Mouse (Mus musculus) spleen, adult 2 months (tissue): ENCODE results near the gene Spp2. TPM values are rescaled to one million over a fixed set of nuclear protein-coding genes. Genes with fewer than 3 reads are reported as not detected.
"Not testable (repeated sequence)": the region's sequence is repeated elsewhere in the genome, so short reads cannot be mapped to it uniquely, and the experiment has no call there.

Experiments used
- DNase-seq, 2 experiments: peaks; one replicate each; pipeline versions ENCODE4 v3.0.0 to v3.0.0-alpha.2; 2012 to 2021; ENCODE audit warnings: low spot score in 2 of 2, low read depth in 1 of 2
- H3K27ac ChIP-seq: fragments of 200-500 bp; 2 replicates; pipeline ENCODE4 v1.5.1; 2012; ENCODE audit warnings: low read length, inconsistent platforms; ENCODE audit not compliant: insufficient read depth
- H3K27me3 ChIP-seq: fragments of 200-500 bp; 2 replicates; pipeline ENCODE4 v1.6.1; 2012; ENCODE audit warnings: mild to moderate bottlenecking, moderate library complexity, low read length, inconsistent platforms; ENCODE audit not compliant: control insufficient read depth, insufficient read depth
- H3K36me3 ChIP-seq: fragments of 200-500 bp; 2 replicates; pipeline ENCODE4 v1.6.1; 2012; ENCODE audit warnings: mild to moderate bottlenecking, low read length, inconsistent platforms; ENCODE audit not compliant: control insufficient read depth, insufficient read depth
- H3K4me1 ChIP-seq: fragments of 200-500 bp; 2 replicates; pipeline ENCODE4 v1.6.1; 2011; ENCODE audit warnings: inconsistent platforms; ENCODE audit not compliant: control insufficient read depth, insufficient read depth, insufficient read length
- H3K4me3 ChIP-seq: fragments of 200-500 bp; 2 replicates; pipeline ENCODE4 v1.5.1; 2011; ENCODE audit warnings: mild to moderate bottlenecking, inconsistent platforms; ENCODE audit not compliant: insufficient read depth, insufficient read length; ENCODE audit errors: extremely low read depth
- CTCF ChIP-seq: fragments of 200-500 bp; IDR thresholded peaks from 2 replicates; pipeline ENCODE4 v1.5.1; 2011; ENCODE audit warnings: mild to moderate bottlenecking, inconsistent platforms; ENCODE audit not compliant: insufficient read depth, insufficient read length, insufficient replicate concordance; ENCODE audit errors: extremely low read depth
- POLR2A ChIP-seq: fragments of 200-500 bp; IDR thresholded peaks from 2 replicates; pipeline ENCODE4 v1.6.1; 2011; ENCODE audit warnings: low read depth, low read length, inconsistent platforms
- WGBS: fragments of 180-500 bp; shearing (Covaris S2); methylation state at CpG from one replicate; pipeline ENCODE4 v1.1.7; 2018; 5-methylcytosine and 5-hydroxymethylcytosine counted together
- polyA plus RNA-seq: library from polyadenylated mRNA; depleted of rRNA; stranded (reverse); fragments of >200 nt; gene quantifications from 2 replicates; pipeline ENCODE4 v1.2.3, GENCODE M21; 2012

Gene Spp2
- polyA plus RNA-seq, 1 experiment: 0.37 TPM

GRCm38 (mm10) chr1:88447483-88447882 is 40.7 kb downstream of the Spp2 start:
- Histone ChIP-seq H3K36me3 (no peaks in the 10 kb centered on the region), H3K27me3 (no peaks in the 10 kb centered on the region), H3K27ac (no peak overlapping the region), H3K4me3 (no peak overlapping the region), H3K4me1 (peaks cover 2% of the 10 kb centered on the region)
- TF ChIP-seq POLR2A (no peak), CTCF (no peak)
- no peak for DNase-seq
- WGBS: 19% methylated on average over 6 of the region's 6 CpGs

GRCm38 (mm10) chr1:88448094-88448493 is 41.3 kb downstream of the Spp2 start:
- 86% methylated on average over 3 of the region's 3 CpGs for WGBS
- DNase-seq, H3K27ac ChIP-seq: not testable (repeated sequence)

GRCm38 (mm10) chr1:88449741-88450140 is 43.0 kb downstream of the Spp2 start:
- no peaks in the 10 kb centered on the region for H3K36me3 ChIP-seq
- no peak overlapping the region for H3K27ac ChIP-seq
- no peak overlapping the region for H3K4me3 ChIP-seq
- DNase-seq: no peak
- peaks cover 2% of the 10 kb centered on the region for H3K4me1 ChIP-seq
- TF ChIP-seq CTCF: no peak
- no peak for TF ChIP-seq POLR2A
- no peaks in the 10 kb centered on the region for H3K27me3 ChIP-seq
- WGBS: 74% methylated on average over 2 of the region's 2 CpGs

More at GRCm38 (mm10) chr1:88448094-88448493, 41.3 kb downstream of the Spp2 start:
- H3K36me3 ChIP-seq, H3K27me3 ChIP-seq, H3K4me3 ChIP-seq, H3K4me1 ChIP-seq: not testable (repeated sequence)

- Histone ChIP-seq H3K27me3 (no peaks in the 10 kb centered on the region), H3K4me1 (peaks cover 2% of the 10 kb centered on the region), H3K27ac (no peak overlapping the region; the same call in 1 of the 2 replicates), H3K36me3 (no peaks in the 10 kb centered on the region), H3K4me3 (no peak overlapping the region)
- whole genome bisulfite sequencing: 49% methylated on average over 4 of the region's 4 CpGs
- TF ChIP-seq CTCF: no peak
- TF ChIP-seq POLR2A: no peak
- no peak for DNase-seq
Observed at GRCm38 (mm10) chr1:88450668-88451067, 43.9 kb downstream of the Spp2 start.

- Histone ChIP-seq H3K4me1 (peaks cover 2% of the 10 kb centered on the region), H3K36me3 (no peaks in the 10 kb centered on the region), H3K27me3 (no peaks in the 10 kb centered on the region), H3K4me3 (no peak overlapping the region), H3K27ac (no peak overlapping the region)
- TF ChIP-seq POLR2A (no peak), CTCF (no peak)
- no peak for DNase-seq
- 86% methylated on average over 6 of the region's 6 CpGs for WGBS
Observed at GRCm38 (mm10) chr1:88452198-88452597, 45.4 kb downstream of the Spp2 start.

GRCm38 (mm10) chr1:88454703-88455102 is 47.9 kb downstream of the Spp2 start:
- DNase-seq: no peak
- 79% methylated on average over 3 of the region's 3 CpGs for WGBS
- no peaks in the 10 kb centered on the region for H3K36me3 ChIP-seq
- no peak overlapping the region for H3K27ac ChIP-seq
- H3K4me3 ChIP-seq: no peak overlapping the region
- H3K4me1 ChIP-seq: peaks cover 2% of the 10 kb centered on the region
- TF ChIP-seq POLR2A (no peak), CTCF (no peak)
- H3K27me3 ChIP-seq: no peaks in the 10 kb centered on the region

- Histone ChIP-seq H3K4me1 (peaks cover 2% of the 10 kb centered on the region), H3K27me3 (no peaks in the 10 kb centered on the region), H3K36me3 (no peaks in the 10 kb centered on the region), H3K4me3 (no peak overlapping the region), H3K27ac (no peak overlapping the region)
- 89% methylated on average over 3 of the region's 3 CpGs for WGBS
- TF ChIP-seq CTCF: no peak
- no peak for TF ChIP-seq POLR2A
- no peak for DNase-seq
Observed at GRCm38 (mm10) chr1:88455761-88456160, 49.0 kb downstream of the Spp2 start.
